Mouse (Mus musculus): ENCODE measurements around the gene A130010J15Rik. TPM values are rescaled to one million over a fixed set of nuclear protein-coding genes. Genes with fewer than 3 reads are reported as not detected.

Gene A130010J15Rik
- polyA plus RNA-seq, 1 experiment from 2014 or later = 17.8 TPM

DNA sequence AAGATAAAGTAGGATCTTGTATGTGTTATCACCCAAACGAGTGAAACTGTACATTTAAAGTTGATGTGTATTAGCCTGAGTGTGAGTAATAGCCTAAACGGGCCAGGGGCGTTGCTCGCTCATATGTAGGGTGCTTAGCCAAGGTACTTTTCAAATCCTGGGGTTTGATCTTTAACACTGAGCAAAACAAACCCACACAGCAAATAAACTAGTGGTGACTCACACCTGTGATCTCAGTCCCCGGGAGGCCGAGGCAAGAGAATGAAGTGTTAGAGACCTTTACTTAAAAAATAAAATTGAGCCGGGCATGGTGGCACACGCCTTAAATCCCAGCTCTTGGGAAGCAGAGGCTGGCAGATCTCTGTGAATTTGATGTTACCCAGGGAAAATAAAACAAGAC is 37.0 kb upstream of the A130010J15Rik start:
- DNase-seq (ENCODE audit: low spot score) (no peak), ATAC-seq (ENCODE audit: insufficient number of reproducible peaks, low FRiP score, low TSS enrichment, low read depth) (0 out of 2 replicates have a peak, but pooled peaks have one; percentile 36)
- Histone ChIP-seq H3K27ac (replicated peaks; ENCODE audit: low read depth, low read length) (no peak overlapping the region), H3K36me3 (ENCODE audit: control insufficient read depth, insufficient read depth, low read length) (peaks cover 6% of the 10 kb centered on the region; the same call in 1 of the 2 replicates), H3K4me2 (ENCODE audit: low read depth, severe bottlenecking) (no peak overlapping the region), H3K4me3 (ENCODE audit: low read depth, low read length) (no peak overlapping the region), H3K9me3 (ENCODE audit: control insufficient read depth, low read length) (no peaks in the 10 kb centered on the region), H3K9ac (ENCODE audit: low read length) (peak overlapping the region; percentile 50), H3K27me3 (ENCODE audit: control insufficient read depth, insufficient read depth, low read length) (no peaks in the 10 kb centered on the region), H3K4me1 (ENCODE audit: control insufficient read depth, insufficient read depth, low read length) (peaks cover 5% of the 10 kb centered on the region; the same call in 1 of the 2 replicates)
- WGBS = 63% methylated on average over 8 of the region's 8 CpGs

DNA sequence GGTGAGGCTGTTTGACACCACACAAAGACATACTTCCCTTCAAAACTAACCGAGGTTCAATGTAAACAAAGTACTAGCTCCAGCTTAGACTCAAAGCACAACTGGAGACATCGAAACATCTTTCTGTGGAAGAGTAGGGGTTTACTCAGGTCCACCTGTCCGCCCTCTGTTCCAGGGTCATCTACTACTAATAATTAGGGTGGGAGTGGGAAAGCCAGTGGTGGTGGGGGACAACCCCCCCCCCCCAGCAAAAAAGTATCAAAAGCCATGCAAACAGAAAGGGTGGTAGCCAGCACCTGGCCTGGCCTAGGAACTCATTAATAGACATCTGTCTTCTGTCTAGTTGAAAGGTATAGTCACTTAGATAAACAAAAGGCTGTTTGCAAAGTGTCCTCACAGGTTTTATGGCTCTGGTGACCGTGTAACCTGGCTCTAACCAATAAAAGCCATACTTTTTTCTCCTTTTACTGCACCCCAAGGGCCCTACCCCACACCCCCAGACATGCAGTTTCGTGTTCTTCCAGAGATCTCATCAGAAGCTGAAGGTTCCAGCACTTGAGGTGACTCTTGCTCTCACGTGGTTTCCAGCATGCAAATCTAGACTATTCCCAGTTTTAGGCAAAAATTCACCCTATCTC is 36.4 kb upstream of the A130010J15Rik start:
- ATAC-seq (ENCODE audit: insufficient number of reproducible peaks, low FRiP score, low TSS enrichment, low read depth) = no peak
- no peak overlapping the region for H3K9ac ChIP-seq (ENCODE audit: low read length)
- no peak for DNase-seq (ENCODE audit: low spot score)
- peaks cover 5% of the 10 kb centered on the region; the same call in 1 of the 2 replicates for H3K4me1 ChIP-seq (ENCODE audit: control insufficient read depth, insufficient read depth, low read length)
- no peak overlapping the region for H3K27ac ChIP-seq (replicated peaks; ENCODE audit: low read depth, low read length)
- H3K4me2 ChIP-seq (ENCODE audit: low read depth, severe bottlenecking) = no peak overlapping the region
- no peaks in the 10 kb centered on the region for H3K9me3 ChIP-seq (ENCODE audit: control insufficient read depth, low read length)
- H3K36me3 ChIP-seq (ENCODE audit: control insufficient read depth, insufficient read depth, low read length) = peaks cover 6% of the 10 kb centered on the region; the same call in 1 of the 2 replicates
- no peak overlapping the region for H3K4me3 ChIP-seq (ENCODE audit: low read depth, low read length)
- 34% methylated on average over 6 of the region's 6 CpGs for WGBS
- no peaks in the 10 kb centered on the region for H3K27me3 ChIP-seq (ENCODE audit: control insufficient read depth, insufficient read depth, low read length)

DNA sequence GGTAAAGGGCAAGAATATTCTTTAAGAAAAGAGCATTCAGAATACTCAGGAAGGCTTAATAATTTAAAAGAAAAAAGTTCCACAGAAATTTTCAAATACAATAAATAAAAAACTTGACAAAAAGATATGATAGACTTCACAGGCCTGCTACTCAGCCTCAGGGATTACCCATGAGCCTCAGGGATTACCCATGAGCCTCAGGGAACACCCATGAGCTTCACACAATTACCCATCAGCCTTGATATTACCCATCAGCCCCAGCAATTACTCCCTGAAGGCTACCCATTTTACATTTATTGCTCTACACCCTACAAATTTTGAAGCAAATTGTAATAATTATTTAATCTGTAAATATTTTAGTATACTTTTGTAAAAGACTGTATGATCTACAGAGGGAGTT is 35.5 kb upstream of the A130010J15Rik start:
- Histone ChIP-seq H3K4me3 (ENCODE audit: low read depth, low read length) (no peak overlapping the region), H3K27ac (replicated peaks; ENCODE audit: low read depth, low read length) (no peak overlapping the region), H3K4me2 (ENCODE audit: low read depth, severe bottlenecking) (no peak overlapping the region), H3K9me3 (ENCODE audit: control insufficient read depth, low read length) (no peaks in the 10 kb centered on the region), H3K27me3 (ENCODE audit: control insufficient read depth, insufficient read depth, low read length) (no peaks in the 10 kb centered on the region), H3K4me1 (ENCODE audit: control insufficient read depth, insufficient read depth, low read length) (peaks cover 5% of the 10 kb centered on the region; the same call in 1 of the 2 replicates), H3K36me3 (ENCODE audit: control insufficient read depth, insufficient read depth, low read length) (peaks cover 6% of the 10 kb centered on the region; the same call in 1 of the 2 replicates), H3K9ac (ENCODE audit: low read length) (no peak overlapping the region)
- ATAC-seq (ENCODE audit: insufficient number of reproducible peaks, low FRiP score, low TSS enrichment, low read depth) (no peak), DNase-seq (ENCODE audit: low spot score) (no peak)

DNA sequence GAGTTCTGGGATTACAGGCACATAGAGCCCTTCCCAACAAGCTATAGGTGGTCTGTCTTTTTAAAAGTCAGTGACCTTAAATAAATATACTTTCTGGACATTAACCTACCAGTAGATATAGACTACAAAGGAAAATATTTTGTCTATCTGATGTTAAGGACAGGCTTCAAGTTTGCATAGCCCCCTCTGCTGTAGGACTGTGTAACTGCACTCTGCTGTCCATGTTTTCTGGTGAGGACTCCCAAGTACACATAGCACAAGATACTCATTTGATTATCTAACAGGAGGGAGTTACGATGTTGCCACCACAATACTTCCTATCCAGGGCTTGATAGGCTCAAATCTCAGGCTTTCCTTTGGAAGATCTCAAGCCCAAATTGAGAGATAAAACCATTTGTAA is 34.1 kb upstream of the A130010J15Rik start:
- Histone ChIP-seq H3K27ac (replicated peaks; ENCODE audit: low read depth, low read length) (no peak overlapping the region), H3K36me3 (ENCODE audit: control insufficient read depth, insufficient read depth, low read length) (no peaks in the 10 kb centered on the region), H3K9ac (ENCODE audit: low read length) (no peak overlapping the region), H3K4me3 (ENCODE audit: low read depth, low read length) (no peak overlapping the region), H3K27me3 (ENCODE audit: control insufficient read depth, insufficient read depth, low read length) (no peaks in the 10 kb centered on the region), H3K9me3 (ENCODE audit: control insufficient read depth, low read length) (no peaks in the 10 kb centered on the region), H3K4me2 (ENCODE audit: low read depth, severe bottlenecking) (no peak overlapping the region), H3K4me1 (ENCODE audit: control insufficient read depth, insufficient read depth, low read length) (peaks cover 5% of the 10 kb centered on the region; the same call in 1 of the 2 replicates)
- DNase-seq (ENCODE audit: low spot score) (no peak), ATAC-seq (ENCODE audit: insufficient number of reproducible peaks, low FRiP score, low TSS enrichment, low read depth) (no peak)
- WGBS = 88% methylated on average over 1 of the region's 1 CpGs

DNA sequence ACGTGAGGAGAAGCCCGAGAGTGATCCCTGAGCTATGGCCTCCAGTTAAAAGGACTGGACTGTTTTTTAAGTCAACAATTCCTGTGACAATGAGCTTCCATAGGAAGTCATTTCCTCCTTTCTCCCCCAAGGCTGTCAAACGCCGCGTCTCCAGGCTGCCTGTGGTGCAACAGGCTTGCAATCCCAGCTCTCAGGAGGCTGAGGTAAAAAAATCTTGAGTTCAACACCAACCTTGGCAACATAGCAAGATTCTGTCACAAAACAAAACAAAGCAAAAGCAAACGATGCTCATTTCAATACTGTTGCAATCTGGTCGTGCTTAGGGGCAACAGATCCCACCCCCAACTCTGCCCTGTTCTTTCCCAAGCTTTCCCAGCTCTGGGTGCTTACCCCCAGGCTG is 29.8 kb upstream of the A130010J15Rik start:
- Histone ChIP-seq H3K9ac (ENCODE audit: low read length) (no peak overlapping the region), H3K9me3 (ENCODE audit: control insufficient read depth, low read length) (no peaks in the 10 kb centered on the region), H3K27ac (replicated peaks; ENCODE audit: low read depth, low read length) (no peak overlapping the region), H3K27me3 (ENCODE audit: control insufficient read depth, insufficient read depth, low read length) (no peaks in the 10 kb centered on the region), H3K4me2 (ENCODE audit: low read depth, severe bottlenecking) (no peak overlapping the region), H3K36me3 (ENCODE audit: control insufficient read depth, insufficient read depth, low read length) (no peaks in the 10 kb centered on the region), H3K4me3 (ENCODE audit: low read depth, low read length) (no peak overlapping the region), H3K4me1 (ENCODE audit: control insufficient read depth, insufficient read depth, low read length) (no peaks in the 10 kb centered on the region)
- WGBS = 50% methylated on average over 7 of the region's 7 CpGs
- ATAC-seq (ENCODE audit: insufficient number of reproducible peaks, low FRiP score, low TSS enrichment, low read depth) (no peak), DNase-seq (ENCODE audit: low spot score) (no peak)

DNA sequence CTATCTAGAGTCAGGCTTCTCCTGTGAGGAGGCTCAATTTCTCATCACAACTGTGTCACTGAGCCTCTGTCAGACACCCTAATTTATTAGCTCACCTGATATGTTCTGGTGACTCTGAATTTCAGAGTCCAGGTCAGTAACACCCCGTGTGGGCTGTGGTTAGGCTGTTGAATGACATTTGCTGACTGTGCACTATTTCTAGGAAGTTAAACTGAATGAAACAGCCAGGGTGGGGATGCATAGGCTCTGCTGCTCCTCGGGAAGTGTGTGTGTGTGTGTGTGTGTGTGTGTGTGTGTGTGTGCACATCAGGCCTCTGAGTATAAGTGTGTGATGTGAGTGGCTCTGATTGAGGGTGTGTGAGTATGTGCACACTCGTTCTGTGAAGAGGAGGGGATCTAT is 29.2 kb upstream of the A130010J15Rik start:
- Histone ChIP-seq H3K4me3 (ENCODE audit: low read depth, low read length) (no peak overlapping the region), H3K9me3 (ENCODE audit: control insufficient read depth, low read length) (no peaks in the 10 kb centered on the region), H3K36me3 (ENCODE audit: control insufficient read depth, insufficient read depth, low read length) (no peaks in the 10 kb centered on the region), H3K4me1 (ENCODE audit: control insufficient read depth, insufficient read depth, low read length) (no peaks in the 10 kb centered on the region), H3K9ac (ENCODE audit: low read length) (no peak overlapping the region), H3K27ac (replicated peaks; ENCODE audit: low read depth, low read length) (no peak overlapping the region), H3K27me3 (ENCODE audit: control insufficient read depth, insufficient read depth, low read length) (no peaks in the 10 kb centered on the region), H3K4me2 (ENCODE audit: low read depth, severe bottlenecking) (no peak overlapping the region)
- 64% methylated on average over 3 of the region's 3 CpGs for WGBS
- DNase-seq (ENCODE audit: low spot score) = no peak
- no peak for ATAC-seq (ENCODE audit: insufficient number of reproducible peaks, low FRiP score, low TSS enrichment, low read depth)

GRCm38 (mm10) chr1:193141118-193141517 is 26.7 kb upstream of the A130010J15Rik start:
- Histone ChIP-seq H3K27me3 (ENCODE audit: control insufficient read depth, insufficient read depth, low read length) (no peaks in the 10 kb centered on the region), H3K4me2 (ENCODE audit: low read depth, severe bottlenecking) (no peak overlapping the region), H3K9ac (ENCODE audit: low read length) (no peak overlapping the region), H3K4me3 (ENCODE audit: low read depth, low read length) (no peak overlapping the region), H3K9me3 (ENCODE audit: control insufficient read depth, low read length) (no peaks in the 10 kb centered on the region), H3K4me1 (ENCODE audit: control insufficient read depth, insufficient read depth, low read length) (no peaks in the 10 kb centered on the region), H3K36me3 (ENCODE audit: control insufficient read depth, insufficient read depth, low read length) (no peaks in the 10 kb centered on the region), H3K27ac (replicated peaks; ENCODE audit: low read depth, low read length) (no peak overlapping the region)
- WGBS = 63% methylated on average over 7 of the region's 7 CpGs
- ATAC-seq (ENCODE audit: insufficient number of reproducible peaks, low FRiP score, low TSS enrichment, low read depth) = no peak
- peak; percentile 35 for DNase-seq (ENCODE audit: low spot score)

DNA sequence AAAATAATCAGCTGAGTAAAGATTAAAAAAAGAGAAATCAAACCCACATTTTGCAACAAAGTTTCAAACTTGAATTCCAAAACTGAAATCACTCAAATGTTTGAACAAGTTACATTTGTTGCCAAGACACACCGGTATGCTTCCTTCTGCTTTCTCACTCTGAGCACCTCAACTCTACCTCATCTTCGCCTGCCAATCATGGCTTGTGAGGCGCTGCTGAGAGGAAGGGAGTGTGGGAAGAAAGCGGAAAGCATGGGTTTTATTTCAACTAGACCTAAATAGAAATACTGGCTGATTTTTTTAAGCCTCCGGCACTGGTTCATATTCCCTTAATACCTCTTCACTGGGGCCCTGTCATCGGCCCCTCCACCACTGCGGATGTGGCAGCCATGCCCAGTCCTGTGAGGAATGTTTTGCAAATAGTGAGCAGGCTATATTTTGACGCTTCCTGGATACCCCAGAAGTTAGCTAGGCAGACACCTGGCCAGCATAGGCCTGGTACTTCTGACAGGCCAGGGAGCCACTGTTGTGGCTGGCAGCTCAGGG is 25.3 kb upstream of the A130010J15Rik start:
- Histone ChIP-seq H3K4me3 (ENCODE audit: low read depth, low read length) (no peak overlapping the region), H3K9ac (ENCODE audit: low read length) (no peak overlapping the region), H3K4me1 (ENCODE audit: control insufficient read depth, insufficient read depth, low read length) (no peaks in the 10 kb centered on the region), H3K4me2 (ENCODE audit: low read depth, severe bottlenecking) (no peak overlapping the region), H3K36me3 (ENCODE audit: control insufficient read depth, insufficient read depth, low read length) (no peaks in the 10 kb centered on the region), H3K27ac (replicated peaks; ENCODE audit: low read depth, low read length) (no peak overlapping the region), H3K27me3 (ENCODE audit: control insufficient read depth, insufficient read depth, low read length) (no peaks in the 10 kb centered on the region), H3K9me3 (ENCODE audit: control insufficient read depth, low read length) (no peaks in the 10 kb centered on the region)
- WGBS = 86% methylated on average over 8 of the region's 8 CpGs
- no peak for DNase-seq (ENCODE audit: low spot score)
- no peak for ATAC-seq (ENCODE audit: insufficient number of reproducible peaks, low FRiP score, low TSS enrichment, low read depth)
